In the genomic region with DNA sequence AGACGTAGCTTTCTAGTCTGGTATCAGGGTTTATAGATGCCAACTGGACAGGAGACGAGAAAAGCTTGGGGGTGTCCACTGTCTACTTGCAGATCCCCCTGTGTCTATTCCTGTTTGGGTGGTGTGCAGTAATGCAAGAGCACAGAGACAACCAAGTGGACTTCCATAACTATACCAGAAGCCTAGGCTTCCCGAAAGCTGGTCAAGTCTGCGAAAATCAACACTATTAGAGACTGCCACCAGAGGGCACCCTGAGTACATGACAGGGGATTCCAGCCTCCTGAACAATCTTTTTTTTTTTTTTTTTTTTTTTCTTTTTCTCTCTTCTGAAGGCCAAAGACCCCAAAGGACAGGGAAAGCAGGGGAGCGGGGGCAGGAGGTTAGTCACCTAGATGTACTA, we compare ENCODE assay signal across 9 mouse cellular contexts. TPM values are rescaled to one million over a fixed set of nuclear protein-coding genes. Genes with fewer than 3 reads are reported as not detected.
DNase-seq lines count a peak whose midpoint lies in the region; ATAC-seq and TF ChIP-seq lines count a peak whose summit lies in the region.
"Had no signal": no experiment of that assay in that cellular context is flagged by ENCODE, and none has a peak within 500 bp of the region (broad histone marks: within the 10 kb centered on the region; RNA-seq: fewer than 3 reads in every experiment).

No protein-coding gene starts in this region.

- no peak overlapping the region for H3K4me3 ChIP-seq in E14TG2a.4 (replicated peaks; ENCODE audit: low read length)
- H3K4me3 ChIP-seq: lung, embryonic 15.5 days had no signal

- peaks cover 90% of the 10 kb centered on the region for H3K27me3 ChIP-seq in E14TG2a.4 (ENCODE audit: insufficient read depth, low read length)

- peak; percentile 71 for DNase-seq in ZHBTc4 (ENCODE audit: low read depth, low spot score)
- DNase-seq in cerebellum, postnatal 14 days: peak; percentile 92 to 95
- DNase-seq in gastrocnemius, postnatal 25 days: peak; percentile 48
- DNase-seq in layer of hippocampus, adult 11-12 months (ENCODE audit: low spot score): peak; percentile 89
- DNase-seq in lung, postnatal 10 days: peak; percentile 87
- DNase-seq in skeletal muscle tissue, adult 2 months (ENCODE audit: low read depth, low spot score): peak; percentile 38

- ATAC-seq in monocyte, adult 5-6 weeks (replicated peaks; ENCODE audit: insufficient number of reproducible peaks, low FRiP score, low TSS enrichment, poor library complexity, severe bottlenecking): no peak

- peaks cover 17% of the 10 kb centered on the region for H3K4me1 ChIP-seq in E14TG2a.4 (replicated peaks; ENCODE audit: low read depth, low read length)

- no peaks in the 10 kb centered on the region for H3K9me3 ChIP-seq in E14TG2a.4 (ENCODE audit: low read length)
- H3K9me3 ChIP-seq: lung, embryonic 15.5 days had no signal

- H3K36me3 ChIP-seq in E14TG2a.4 (ENCODE audit: insufficient read depth, low read length): no peaks in the 10 kb centered on the region
- H3K36me3 ChIP-seq: lung, embryonic 15.5 days had no signal

- TF ChIP-seq CTCF in E14TG2a.4 (conservative IDR thresholded peaks at IDR 0.05; ENCODE audit: low read length): peak; percentile 56

RNA-seq across cellular contexts. Expression of a gene that starts 12.4 kb away (rescaled TPM):
- total RNA-seq in gastrocnemius, postnatal 25 days (2021): not detected
- total RNA-seq in monocyte, adult 5-6 weeks (2017): not detected in 3 replicates

RNA-seq across cellular contexts. Expression of a gene that starts 18.6 kb away (rescaled TPM):
- not detected for total RNA-seq in gastrocnemius, postnatal 25 days (2021)
- not detected in 3 replicates for total RNA-seq in monocyte, adult 5-6 weeks (2017)

RNA-seq across cellular contexts. Expression of a gene that starts 36.9 kb away (rescaled TPM):
- total RNA-seq in gastrocnemius, postnatal 25 days (2021): not detected
- total RNA-seq in monocyte, adult 5-6 weeks (2017): not detected in 3 replicates

Comparison
In these comparisons a context has a peak if more than half of its experiments do, and no peak if none do; other contexts are left out.
1. DNase-seq: peak in every context shown above with its lines; median percentile 94 in cerebellum, postnatal 14 days; 89 in layer of hippocampus, adult 11-12 months; 87 in lung, postnatal 10 days; 71 in ZHBTc4; 48 in gastrocnemius, postnatal 25 days; 38 in skeletal muscle tissue, adult 2 months.